In the genomic region with DNA sequence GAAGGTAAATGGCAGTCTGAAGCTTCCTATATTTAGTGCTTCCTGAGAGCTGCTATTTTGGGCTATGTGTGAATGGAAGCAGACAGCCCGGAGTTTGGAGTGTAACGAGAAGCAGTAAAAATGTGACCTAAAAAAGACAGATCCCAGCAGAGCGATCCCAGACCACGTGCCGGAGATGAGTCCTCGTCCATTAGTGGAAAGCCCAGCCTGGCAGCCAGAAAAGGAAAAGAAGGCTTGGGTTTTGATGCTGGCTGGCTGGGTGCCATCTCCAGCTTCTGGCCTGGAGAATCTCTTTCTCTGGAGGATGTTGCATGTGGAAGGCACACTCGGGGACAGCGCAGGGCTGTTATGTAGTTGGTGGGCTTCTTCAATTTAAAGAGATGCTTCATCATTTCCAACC, we compare ENCODE assay signal across 10 mouse cellular contexts. TPM values are rescaled to one million over a fixed set of nuclear protein-coding genes. Genes with fewer than 3 reads are reported as not detected.
A peak's percentile ranks its signal among the peaks of the same experiment; 100 is the strongest.
DNase-seq lines count a peak whose midpoint lies in the region; ATAC-seq and TF ChIP-seq lines count a peak whose summit lies in the region.
"Had no signal": no experiment of that assay in that cellular context is flagged by ENCODE, and none has a peak within 500 bp of the region (broad histone marks: within the 10 kb centered on the region; RNA-seq: fewer than 3 reads in every experiment).

No protein-coding gene starts in this region.

- H3K9me3 ChIP-seq in heart, embryonic 11.5 days (replicated peaks; ENCODE audit: control insufficient read depth, low read length): no peaks in the 10 kb centered on the region
- H3K9me3 ChIP-seq: embryonic facial prominence, embryonic 13.5 days had no signal

- peak; percentile 22 for DNase-seq in kidney, postnatal 14 days
- no peak for DNase-seq in kidney, adult 8-10 months
- DNase-seq in cerebellum, adult 8-10 months: peak; percentile 87
- peak; percentile 70 to 73 for DNase-seq in left cerebral cortex, adult 2 months (ENCODE audit: extremely low spot score in 1 of 2, low spot score in 2 of 2)
- DNase-seq in right cerebral cortex, postnatal 4 days: peak; percentile 80
- no peak for DNase-seq in adipocyte (ENCODE audit: low spot score)

- H3K36me3 ChIP-seq in heart, embryonic 11.5 days (ENCODE audit: control insufficient read depth, insufficient read depth, low read length): no peaks in the 10 kb centered on the region
- H3K36me3 ChIP-seq: embryonic facial prominence, embryonic 13.5 days; G1E had no signal

- intact Hi-C loops in left cerebral cortex, adult 2 months (cut with DNase I): loop anchor here (1.0 kb wide), 1 partner anchor 56 kb away; no protein-coding TSS in a partner anchor

- ATAC-seq in heart, embryonic 11.5 days (replicated peaks; ENCODE audit: insufficient number of reproducible peaks, low FRiP score, low TSS enrichment): no peak
- ATAC-seq in megakaryocyte-erythroid progenitor cell, adult 5-6 weeks (replicated peaks; ENCODE audit: low FRiP score, low TSS enrichment, poor library complexity, severe bottlenecking): no peak

- peak overlapping the region; percentile 59 for H3K27ac ChIP-seq in heart, embryonic 11.5 days (ENCODE audit: low read depth, low read length)
- H3K27ac ChIP-seq in left cerebral cortex, adult 2 months: no peak overlapping the region; the same call in 1 of the 2 replicates
- H3K27ac ChIP-seq: embryonic facial prominence, embryonic 13.5 days had no signal

- no peaks in the 10 kb centered on the region for H3K27me3 ChIP-seq in heart, embryonic 11.5 days (ENCODE audit: control insufficient read depth, insufficient read depth, low read length)
- H3K27me3 ChIP-seq: embryonic facial prominence, embryonic 13.5 days had no signal

- TF ChIP-seq CTCF in left cerebral cortex, adult 2 months (IDR thresholded peaks at IDR 0.05): no peak

- no peak overlapping the region for H3K4me3 ChIP-seq in heart, embryonic 11.5 days (ENCODE audit: low read depth, low read length)
- H3K4me3 ChIP-seq in left cerebral cortex, adult 2 months: no peak overlapping the region
- H3K4me3 ChIP-seq: embryonic facial prominence, embryonic 13.5 days had no signal

- WGBS in heart, embryonic 11.5 days (ENCODE audit: insufficient replicate concordance): 42% methylated on average over 8 of the region's 8 CpGs

- peaks cover 7% of the 10 kb centered on the region; the same call in 1 of the 2 replicates for H3K4me1 ChIP-seq in heart, embryonic 11.5 days (ENCODE audit: control insufficient read depth, insufficient read depth, low read length)
- H3K4me1 ChIP-seq: embryonic facial prominence, embryonic 13.5 days had no signal

- no peak overlapping the region for H3K9ac ChIP-seq in heart, embryonic 11.5 days (ENCODE audit: low read depth, low read length)
- H3K9ac ChIP-seq: embryonic facial prominence, embryonic 13.5 days had no signal

- H3K4me2 ChIP-seq in heart, embryonic 11.5 days: peak overlapping the region; percentile 8; the same call in 1 of the 2 replicates
- H3K4me2 ChIP-seq: embryonic facial prominence, embryonic 13.5 days had no signal

RNA-seq across cellular contexts. Expression of a gene that starts 29.4 kb away (rescaled TPM):
- 0.77 and 0.99 TPM in 2 replicates for polyA plus RNA-seq in heart, embryonic 11.5 days (2014; fragmentation: Nextera tagmentation; extraction: Ambion mirVana)
- total RNA-seq in left cerebral cortex, adult 2 months (2021): 100 to 1,000 TPM; 170 to 185 TPM
- total RNA-seq in megakaryocyte-erythroid progenitor cell, adult 5-6 weeks (2014; fragmentation: Nextera tagmentation): 0.22 TPM in 1 of 2 replicates, not detected in the other
- total RNA-seq in megakaryocyte-erythroid progenitor cell, adult 5-6 weeks (2017): 0.47 and 0.57 TPM in 2 replicates
- polyA plus RNA-seq: G1E had no signal

Comparison
In these comparisons a context has a peak if more than half of its experiments do, and no peak if none do; other contexts are left out.
1. DNase-seq: peak in kidney, postnatal 14 days (single experiment), cerebellum, adult 8-10 months (single experiment), left cerebral cortex, adult 2 months (2 of 2) and right cerebral cortex, postnatal 4 days (single experiment); none in kidney, adult 8-10 months (0 of 2) and adipocyte (single experiment).
2. RNA of a gene that starts 29.4 kb away (total RNA-seq): 170 to 185 TPM in left cerebral cortex, adult 2 months; 0.22 to 0.57 TPM in megakaryocyte-erythroid progenitor cell, adult 5-6 weeks; every median in the first group is over 100 times any median in the second.